Mouse (Mus musculus) thymus, adult 2 months (tissue): ENCODE measurements around the gene Degs1.

ENCODE experiments used
- CTCF ChIP-seq: fragments of 200-500 bp; IDR thresholded peaks from 2 replicates; pipeline ENCODE4 v1.5.1; 2012; ENCODE audit warnings: mild to moderate bottlenecking, control low read depth, low read length, moderate library complexity, borderline replicate concordance; ENCODE audit not compliant: control insufficient read depth, poor library complexity, insufficient read depth; ENCODE audit errors: extremely low read depth
- POLR2A ChIP-seq: fragments of 200-500 bp; IDR thresholded peaks from 2 replicates; pipeline ENCODE4 v1.6.1; 2012; ENCODE audit warnings: mild to moderate bottlenecking, low read length, control low read depth, moderate library complexity; ENCODE audit not compliant: control insufficient read depth, poor library complexity, insufficient read depth; ENCODE audit errors: extremely low read depth

GRCm38 (mm10) chr1:182245003-182245402, 37.6 kb downstream of the Degs1 start:
- no peak for TF ChIP-seq POLR2A
- no peak for TF ChIP-seq CTCF
